Mouse (Mus musculus) lung, postnatal 0 days (tissue): ENCODE measurements around the gene H2afj. TPM values are rescaled to one million over a fixed set of nuclear protein-coding genes. Genes with fewer than 3 reads are reported as not detected.
A peak's percentile ranks its signal among the peaks of the same experiment; 100 is the strongest.
"Not testable (repeated sequence)": the region's sequence is repeated elsewhere in the genome, so short reads cannot be mapped to it uniquely, and the experiment has no call there.

Source experiments
- ATAC-seq: fragments of 200-750 bp; cut with Nextera tagmentation; 2 replicates; pipeline ENCODE4 v1.8.0; 2017; ENCODE audit warnings: moderate library complexity
- DNase-seq: peaks from one replicate; pipeline ENCODE4 v3.0.0-alpha.2; 2016; ENCODE audit warnings: low spot score
- H3K27ac ChIP-seq: fragments of 300-500 bp; sonication (generic); 2 replicates; pipeline ENCODE4 v1.5.1; 2014; ENCODE audit warnings: antibody characterized with exemption, mild to moderate bottlenecking, low read length, mixed read lengths
- H3K27me3 ChIP-seq: fragments of 300-500 bp; sonication (generic); replicated peaks from 2 replicates; pipeline ENCODE4 v1.6.1; 2014; ENCODE audit warnings: low read length, mixed read lengths; ENCODE audit not compliant: insufficient read depth
- H3K36me3 ChIP-seq: fragments of 300-500 bp; sonication (generic); 2 replicates; pipeline ENCODE4 v1.6.1; 2014; ENCODE audit warnings: low read length, mixed read lengths; ENCODE audit not compliant: insufficient read depth
- H3K4me1 ChIP-seq: fragments of 300-500 bp; sonication (generic); 2 replicates; pipeline ENCODE4 v1.6.1; 2014; ENCODE audit warnings: antibody characterized with exemption, low read depth, low read length, mixed read lengths; ENCODE audit not compliant: insufficient read depth
- H3K4me2 ChIP-seq: fragments of 300-500 bp; sonication (generic); replicated peaks from 2 replicates; pipeline ENCODE4 v1.6.1; 2014; ENCODE audit warnings: low read depth, mild to moderate bottlenecking, low read length, moderate library complexity, mixed read lengths
- H3K4me3 ChIP-seq: fragments of 300-500 bp; sonication (generic); 2 replicates; pipeline ENCODE4 v1.5.1; 2014; ENCODE audit warnings: low read depth, low read length
- H3K9ac ChIP-seq: fragments of 300-500 bp; sonication (generic); replicated peaks from 2 replicates; pipeline ENCODE4 v1.6.1; 2014; ENCODE audit warnings: low read depth, mild to moderate bottlenecking
- H3K9me3 ChIP-seq: fragments of 300-500 bp; sonication (generic); 2 replicates; pipeline ENCODE4 v1.6.1; 2016; ENCODE audit warnings: low read length, mixed read lengths
- CTCF ChIP-seq: IDR thresholded peaks from 2 replicates; pipeline ENCODE4 v1.5.1; 2016; ENCODE audit warnings: antibody characterized with exemption, mild to moderate bottlenecking
- EP300 ChIP-seq: IDR thresholded peaks from 2 replicates; pipeline ENCODE4 v1.6.1; 2016; ENCODE audit warnings: antibody characterized with exemption, mild to moderate bottlenecking, control low read depth
- WGBS: fragments of 180-500 bp; shearing (Covaris S2); extraction: QIAGEN DNeasy Blood & Tissue Kit; methylation state at CpG from one replicate; pipeline ENCODE4 v1.1.7; 2014; 5-methylcytosine and 5-hydroxymethylcytosine counted together
- polyA plus RNA-seq: library from polyadenylated mRNA; unstranded; fragments of >200 nt; fragmentation: Nextera tagmentation; extraction: Ambion mirVana; gene quantifications from 2 replicates; pipeline ENCODE4 v1.2.1, GENCODE M21; 2015

H2afj gene
- polyA plus RNA-seq, 1 experiment from 2014 or later: 464 TPM

- WGBS: 57% methylated on average over 6 of the region's 6 CpGs
- Histone ChIP-seq H3K9ac (no peak overlapping the region), H3K27me3 (no peaks in the 10 kb centered on the region), H3K4me1 (no peaks in the 10 kb centered on the region; the same call in 1 of the 2 replicates), H3K36me3 (no peaks in the 10 kb centered on the region), H3K27ac (no peak overlapping the region), H3K4me3 (no peak overlapping the region), H3K9me3 (no peaks in the 10 kb centered on the region), H3K4me2 (no peak overlapping the region)
- TF ChIP-seq EP300: no peak
- no peak for TF ChIP-seq CTCF
- DNase-seq (no peak), ATAC-seq (no peak)
These were observed 12.2 kb upstream of the H2afj start for GRCm38 (mm10) chr6:136795850-136796249.

DNA sequence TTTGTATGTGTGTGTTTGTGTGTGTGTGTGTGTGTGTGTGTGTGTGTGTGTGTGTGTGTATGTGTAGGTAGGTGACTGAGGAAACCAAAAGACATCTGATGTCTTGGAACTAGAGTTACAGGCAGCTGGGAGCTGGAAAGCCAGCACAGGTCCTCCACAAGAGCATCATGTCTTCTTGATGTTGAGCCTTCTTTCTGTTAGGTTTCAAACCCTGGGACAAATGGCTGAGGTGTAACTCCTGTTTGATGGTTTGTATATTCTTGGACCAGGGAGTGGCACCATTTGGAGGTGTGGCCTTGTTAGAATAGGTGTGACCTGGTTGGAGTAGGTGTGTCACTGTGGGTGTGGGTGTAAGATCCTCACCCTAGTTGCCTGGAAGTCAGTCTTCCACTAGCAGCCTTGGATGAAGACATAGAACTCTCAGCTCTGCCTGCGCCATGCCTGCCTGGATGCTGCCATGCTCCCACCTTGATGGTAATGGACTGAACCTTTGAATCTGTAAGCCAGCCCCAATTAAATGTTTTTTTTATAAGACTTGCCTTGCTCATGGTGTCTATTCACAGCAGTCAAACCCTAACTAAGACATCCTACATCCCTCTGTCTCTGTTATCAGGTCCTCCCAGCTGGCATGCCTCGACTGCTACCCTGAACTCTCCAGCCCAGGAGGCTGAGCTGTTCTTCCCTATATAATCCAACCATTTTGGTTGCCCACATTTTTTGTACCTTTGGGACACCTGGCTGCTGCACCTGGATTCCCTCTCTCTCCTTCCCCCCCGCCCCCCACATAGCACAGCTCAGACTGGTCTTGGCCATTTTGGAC lies 10.0 kb upstream of the H2afj start:
- not testable (repeated sequence) for H3K27me3 ChIP-seq, H3K4me2 ChIP-seq, ATAC-seq, H3K36me3 ChIP-seq, H3K4me1 ChIP-seq, H3K4me3 ChIP-seq, H3K9me3 ChIP-seq, DNase-seq, H3K27ac ChIP-seq, H3K9ac ChIP-seq
- WGBS: 79% methylated on average over 3 of the region's 3 CpGs

- TF ChIP-seq EP300: no peak
- TF ChIP-seq CTCF: no peak
- no peaks in the 10 kb centered on the region for H3K36me3 ChIP-seq
- H3K9me3 ChIP-seq: no peaks in the 10 kb centered on the region
- DNase-seq (no peak), ATAC-seq (no peak)
- H3K9ac ChIP-seq: no peak overlapping the region
- no peak overlapping the region for H3K4me3 ChIP-seq
- H3K27me3 ChIP-seq: no peaks in the 10 kb centered on the region
- peaks cover 3% of the 10 kb centered on the region; the same call in 1 of the 2 replicates for H3K4me1 ChIP-seq
- H3K4me2 ChIP-seq: no peak overlapping the region
- no peak overlapping the region for H3K27ac ChIP-seq
- 78% methylated on average over 8 of the region's 8 CpGs for WGBS
These were observed 7.3 kb upstream of the H2afj start for GRCm38 (mm10) chr6:136800710-136801109.

GRCm38 (mm10) chr6:136801274-136801673 lies 6.8 kb upstream of the H2afj start:
- no peaks in the 10 kb centered on the region for H3K36me3 ChIP-seq
- TF ChIP-seq CTCF (no peak), EP300 (no peak)
- 67% methylated on average over 6 of the region's 6 CpGs for WGBS
- DNase-seq (no peak), ATAC-seq (no peak)
- H3K9ac ChIP-seq: no peak overlapping the region
- H3K4me2 ChIP-seq: no peak overlapping the region
- H3K4me1 ChIP-seq: peaks cover 3% of the 10 kb centered on the region; the same call in 1 of the 2 replicates
- no peaks in the 10 kb centered on the region for H3K27me3 ChIP-seq
- no peak overlapping the region for H3K4me3 ChIP-seq
- H3K27ac ChIP-seq: no peak overlapping the region
- no peaks in the 10 kb centered on the region for H3K9me3 ChIP-seq

DNA sequence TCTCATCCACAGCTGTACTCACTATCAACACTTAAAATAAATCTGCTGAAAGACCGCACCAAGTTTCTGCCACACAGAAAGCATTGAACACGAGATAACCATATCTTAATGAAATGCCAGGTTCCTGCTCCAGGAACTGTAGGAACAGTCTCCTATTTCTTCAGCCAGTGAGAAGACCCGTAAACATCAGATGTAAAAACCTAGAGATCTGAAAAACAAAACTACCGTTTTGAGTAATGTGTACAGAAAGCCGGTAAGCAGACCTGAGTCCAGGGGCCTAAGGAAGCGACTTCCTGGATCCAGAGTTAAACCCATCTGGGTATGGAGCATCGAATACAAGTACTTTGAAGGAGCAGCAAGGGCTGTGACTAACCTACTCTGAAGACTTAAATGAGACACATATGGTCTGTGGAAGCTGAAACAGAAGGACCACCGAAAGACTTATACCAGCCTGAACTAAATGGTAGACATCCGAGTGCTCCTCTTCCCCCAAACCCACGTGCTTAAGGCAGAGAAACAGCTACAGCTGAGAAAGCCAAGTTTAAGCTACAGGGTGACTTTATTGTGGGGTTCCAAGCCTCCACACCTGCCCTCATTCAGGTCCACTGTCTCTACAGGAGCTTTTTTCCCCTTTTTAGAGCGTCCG lies 4.8 kb upstream of the H2afj start:
- WGBS: 9% methylated on average over 12 of the region's 12 CpGs
- no peaks in the 10 kb centered on the region for H3K36me3 ChIP-seq
- peaks cover 3% of the 10 kb centered on the region; the same call in 1 of the 2 replicates for H3K4me1 ChIP-seq
- peak overlapping the region; percentile 95 for H3K27ac ChIP-seq
- H3K9me3 ChIP-seq: no peaks in the 10 kb centered on the region
- H3K4me2 ChIP-seq: peak overlapping the region; percentile 92
- ATAC-seq (no peak), DNase-seq (peak; percentile 18)
- TF ChIP-seq CTCF (no peak), EP300 (no peak)
- H3K9ac ChIP-seq: peak overlapping the region; percentile 76
- no peaks in the 10 kb centered on the region for H3K27me3 ChIP-seq
- H3K4me3 ChIP-seq: peak overlapping the region; percentile 58

DNA sequence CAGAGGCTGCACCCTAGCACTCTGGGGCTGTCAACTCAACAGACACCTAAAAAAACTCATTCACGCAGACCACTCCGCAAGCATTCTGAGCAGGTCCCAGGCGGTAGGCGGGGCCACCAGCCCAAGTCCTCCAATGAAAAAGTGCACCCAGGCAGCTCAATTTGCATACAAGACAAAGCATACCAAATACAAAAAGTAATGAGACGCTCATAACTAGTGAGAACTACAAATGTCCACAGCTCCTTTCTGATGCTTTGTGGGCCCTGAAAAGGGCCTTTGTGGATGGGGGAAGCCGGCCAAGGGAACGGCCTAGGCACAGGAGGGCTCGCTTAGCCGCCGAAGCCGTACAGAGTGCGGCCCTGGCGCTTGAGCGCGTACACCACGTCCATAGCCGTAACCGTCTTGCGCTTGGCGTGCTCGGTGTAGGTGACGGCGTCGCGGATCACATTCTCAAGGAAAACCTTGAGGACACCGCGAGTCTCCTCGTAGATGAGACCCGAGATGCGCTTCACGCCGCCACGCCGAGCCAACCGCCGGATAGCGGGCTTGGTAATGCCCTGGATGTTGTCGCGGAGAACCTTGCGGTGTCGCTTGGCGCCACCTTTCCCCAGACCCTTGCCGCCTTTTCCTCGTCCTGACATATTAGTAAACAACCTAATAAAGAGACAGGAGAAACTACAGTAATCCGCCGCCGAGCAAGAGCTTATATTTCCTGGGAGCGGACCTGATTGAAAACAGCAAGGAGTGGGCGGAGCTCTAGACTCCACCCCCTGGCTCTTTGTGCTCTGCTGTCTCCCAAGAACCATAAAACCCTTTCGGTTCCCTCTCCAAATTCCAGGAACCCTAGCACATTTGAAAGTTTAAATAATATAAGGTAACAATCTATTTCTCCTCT lies 4.1 kb upstream of the H2afj start, which contains the start of gene Hist4h4:
Gene Hist4h4, minus strand, starts transcription at position 677 of the 895 bp plus-strand sequence.
- Histone ChIP-seq H3K27ac (peak within 1 kb of the TSS; percentile 95), H3K4me1 (peaks cover 3% of the 10 kb centered on the region; the same call in 1 of the 2 replicates), H3K9ac (peak within 1 kb of the TSS; percentile 76), H3K4me2 (peak within 1 kb of the TSS; percentile 92), H3K4me3 (peak within 1 kb of the TSS; percentile 58), H3K27me3 (no peaks in the 10 kb centered on the region), H3K9me3 (no peaks in the 10 kb centered on the region), H3K36me3 (no peaks in the 10 kb centered on the region)
- TF ChIP-seq EP300 (peak; percentile 88), CTCF (no peak)
- peak; percentile 53 for ATAC-seq
- WGBS: 1% methylated on average over 49 of the region's 50 CpGs
- peak; percentile 96 for DNase-seq
